ENCODE assay signal across 23 mouse cellular contexts in genomic region chr7:27288732-27289131, GRCm38 (mm10). TPM values are rescaled to one million over a fixed set of nuclear protein-coding genes. Genes with fewer than 3 reads are reported as not detected.
"Had no signal": no experiment of that assay in that cellular context is flagged by ENCODE, and none has a peak within 500 bp of the region (broad histone marks: within the 10 kb centered on the region; RNA-seq: fewer than 3 reads in every experiment).

No protein-coding gene starts in this region.

- H3K4me3 ChIP-seq: left cerebral cortex, adult 2 months; lung, embryonic 15.5 days; megakaryocyte, embryonic 14.5 days; midbrain, embryonic 10.5 days; midbrain, embryonic 13.5 days; myocyte; neural tube, embryonic 13.5 days had no signal

- H3K27me3 ChIP-seq: lung, embryonic 15.5 days had no signal

- H3K4me2 ChIP-seq: liver, embryonic 11.5 days; lung, embryonic 15.5 days; midbrain, embryonic 13.5 days; neural tube, embryonic 13.5 days had no signal

- H3K27ac ChIP-seq: left cerebral cortex, adult 2 months; liver, embryonic 14.5 days; lung, embryonic 15.5 days; midbrain, embryonic 10.5 days; midbrain, embryonic 13.5 days; neural tube, embryonic 13.5 days had no signal

- H3K36me3 ChIP-seq: lung, embryonic 15.5 days; midbrain, embryonic 10.5 days; midbrain, embryonic 13.5 days; neural tube, embryonic 13.5 days had no signal

- H3K9me3 ChIP-seq: lung, embryonic 15.5 days; midbrain, embryonic 10.5 days; midbrain, embryonic 13.5 days; neural tube, embryonic 13.5 days had no signal

- H3K9ac ChIP-seq: liver, embryonic 14.5 days; lung, embryonic 15.5 days; midbrain, embryonic 13.5 days; neural tube, embryonic 13.5 days had no signal

- ATAC-seq: midbrain, embryonic 13.5 days; midbrain, embryonic 16.5 days had no signal

- H3K4me1 ChIP-seq: neural tube, embryonic 13.5 days had no signal

- DNase-seq: kidney, adult 2 months; kidney, postnatal 10 days; kidney, postnatal 36 days; layer of hippocampus, postnatal 36 days; lung, adult 18-20 months; lung, postnatal 10 days; lung, postnatal 36 days; retina, postnatal 1 day; right cerebral cortex, postnatal 25 days; thymus, adult 18-20 months; thymus, postnatal 36 days had no signal

RNA-seq across cellular contexts. Expression of gene Ltbp4, which starts 48.8 kb away (rescaled TPM):
- total RNA-seq: monocyte, adult 5-6 weeks; neutrophil, adult 5-6 weeks had no signal
